Mouse (Mus musculus): Measurements from ENCODE around the gene Large2. TPM values are rescaled to one million over a fixed set of nuclear protein-coding genes. Genes with fewer than 3 reads are reported as not detected.

Gene Large2
- total RNA-seq, 2 experiments from 2014 or later: 2.7 TPM; not detected in 1

DNA sequence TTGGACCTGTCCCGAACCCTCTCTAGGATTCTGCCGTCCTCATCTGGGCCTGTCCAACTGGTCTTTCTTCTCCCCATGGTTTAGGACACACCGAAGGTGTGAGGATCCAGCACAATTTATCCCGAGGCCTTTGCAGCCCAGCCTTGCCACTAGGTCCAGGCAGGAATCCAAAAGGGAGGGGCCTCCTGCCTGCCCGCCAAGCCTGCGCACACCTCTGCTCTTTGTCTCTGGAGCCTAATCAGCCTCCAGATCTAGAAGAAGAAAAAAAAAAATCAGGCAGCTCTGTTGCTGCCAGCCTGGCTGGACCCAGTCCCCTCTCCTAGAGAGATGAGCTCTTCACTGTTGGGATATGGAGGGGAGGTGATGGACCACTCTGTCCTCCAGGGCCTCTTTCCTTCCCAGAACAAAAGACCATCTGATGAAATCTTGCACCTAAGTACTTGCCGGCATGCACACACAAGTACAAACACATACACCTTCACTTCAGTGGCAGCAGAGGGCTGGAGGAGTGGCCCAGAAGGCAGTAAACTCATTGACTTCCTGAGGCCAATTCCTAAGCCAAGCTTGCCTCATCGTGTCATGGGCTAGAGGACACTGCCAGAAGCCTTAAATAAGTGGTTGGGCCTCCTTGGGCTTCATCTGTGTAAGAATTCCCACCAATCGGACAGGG lies 1.8 kb downstream of the Large2 start:
- no peak for DNase-seq (ENCODE audit: low spot score in 2 of 2)

DNA sequence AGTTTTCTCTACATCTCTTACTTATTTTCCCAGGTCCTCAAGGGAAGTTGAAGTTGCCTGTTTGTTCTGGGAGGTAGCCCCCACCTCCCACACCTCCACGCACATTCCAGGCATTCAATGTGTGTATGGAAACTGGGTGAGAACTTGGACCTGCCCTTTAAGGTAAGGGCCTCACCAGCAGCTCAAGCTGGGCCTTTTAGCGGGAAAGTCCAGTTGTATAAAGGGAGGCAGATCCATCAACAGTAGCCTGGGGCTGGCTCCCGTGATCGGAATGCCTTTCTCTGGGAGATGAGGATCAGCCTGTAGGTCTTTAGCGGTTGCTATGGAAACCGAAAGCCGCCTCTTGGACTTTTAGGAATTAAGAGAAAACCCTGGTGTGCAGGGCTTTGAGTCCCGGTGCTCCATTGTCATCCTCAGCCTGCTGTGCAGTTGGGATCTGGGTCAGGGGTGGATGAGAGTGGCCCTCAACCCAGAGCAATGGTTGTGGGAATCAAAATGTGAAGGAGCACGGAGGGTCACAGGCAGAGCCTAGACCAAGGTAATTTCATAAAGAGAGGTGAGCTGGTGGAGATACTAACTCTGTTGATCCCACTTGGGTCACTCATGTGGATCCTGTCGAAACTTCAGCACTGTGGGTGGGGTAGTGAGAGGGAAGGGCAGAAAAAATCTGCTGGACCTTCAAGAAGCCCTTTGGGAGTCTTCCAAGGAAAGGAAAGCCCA lies 2.5 kb downstream of the Large2 start:
- no peak for DNase-seq (ENCODE audit: low spot score in 2 of 2)

DNA sequence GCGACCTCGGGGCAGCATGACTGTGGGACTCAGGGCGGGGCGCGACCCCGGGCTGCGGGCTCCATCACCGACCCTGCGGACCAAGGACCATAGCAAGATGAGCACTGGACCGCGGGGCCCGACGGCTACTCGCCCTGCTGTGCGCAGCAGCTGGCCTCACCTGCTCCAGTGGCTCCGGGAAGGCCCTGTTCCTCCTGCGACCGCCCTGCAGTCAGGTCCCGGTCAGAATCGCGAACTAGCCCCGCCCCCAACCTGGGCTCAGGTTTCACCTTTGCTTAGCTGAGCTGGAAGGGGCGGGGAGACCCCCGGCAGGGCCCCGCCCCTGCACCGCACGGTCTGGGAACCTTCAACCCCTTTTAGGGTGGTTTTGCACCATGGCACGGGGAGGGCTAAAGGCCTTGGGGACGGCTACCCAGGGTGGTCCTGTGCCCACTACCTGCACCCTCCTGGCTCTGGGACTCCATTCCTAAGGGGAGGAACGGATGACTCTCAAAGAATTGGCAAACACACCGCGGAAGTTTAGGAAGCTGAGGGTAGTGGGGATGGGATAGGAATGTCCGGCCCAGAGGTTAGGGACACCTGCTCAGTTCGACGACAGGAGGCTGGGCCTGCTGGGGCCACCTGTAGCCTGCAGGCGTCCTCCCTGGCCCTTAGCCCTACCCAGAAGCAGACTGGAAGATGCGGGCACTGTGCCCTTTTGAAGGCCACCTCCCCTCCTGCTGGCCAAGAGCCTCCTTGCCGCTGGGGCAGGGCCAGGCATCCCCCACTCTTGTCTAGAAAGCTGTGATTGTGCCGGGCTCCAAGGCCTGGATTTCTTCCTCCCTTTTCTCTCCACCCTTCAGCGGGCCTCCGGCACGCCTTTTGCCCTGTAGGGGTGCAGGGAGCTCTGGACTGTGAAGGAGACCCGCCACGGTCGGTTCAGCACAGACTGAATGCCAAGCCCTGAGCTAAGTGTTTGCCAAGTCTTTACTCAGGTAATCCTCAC lies 3.6 kb downstream of the Large2 start:
- no peak for DNase-seq (ENCODE audit: low spot score in 2 of 2)

DNA sequence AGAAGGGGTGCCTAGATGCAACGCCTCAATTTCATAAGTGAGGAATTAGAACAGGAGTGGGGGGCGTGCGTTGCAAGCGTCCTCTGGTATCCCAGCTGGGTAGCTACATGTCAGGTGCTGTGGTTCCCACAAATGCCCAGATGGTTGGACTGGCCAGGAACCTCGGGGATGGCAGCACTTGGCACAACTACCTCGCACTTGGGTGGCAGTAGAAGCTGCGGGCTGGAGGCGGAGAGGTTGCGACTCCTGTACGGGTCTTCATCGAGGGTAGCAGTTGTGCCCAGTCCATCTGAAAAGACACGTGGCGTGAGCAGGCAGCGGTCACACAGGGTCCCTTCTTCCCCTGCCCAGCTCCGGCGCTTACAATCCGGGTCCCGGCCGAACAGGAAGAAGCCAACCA lies 4.3 kb downstream of the Large2 start:
- DNase-seq (ENCODE audit: low spot score in 2 of 2): no peak

DNA sequence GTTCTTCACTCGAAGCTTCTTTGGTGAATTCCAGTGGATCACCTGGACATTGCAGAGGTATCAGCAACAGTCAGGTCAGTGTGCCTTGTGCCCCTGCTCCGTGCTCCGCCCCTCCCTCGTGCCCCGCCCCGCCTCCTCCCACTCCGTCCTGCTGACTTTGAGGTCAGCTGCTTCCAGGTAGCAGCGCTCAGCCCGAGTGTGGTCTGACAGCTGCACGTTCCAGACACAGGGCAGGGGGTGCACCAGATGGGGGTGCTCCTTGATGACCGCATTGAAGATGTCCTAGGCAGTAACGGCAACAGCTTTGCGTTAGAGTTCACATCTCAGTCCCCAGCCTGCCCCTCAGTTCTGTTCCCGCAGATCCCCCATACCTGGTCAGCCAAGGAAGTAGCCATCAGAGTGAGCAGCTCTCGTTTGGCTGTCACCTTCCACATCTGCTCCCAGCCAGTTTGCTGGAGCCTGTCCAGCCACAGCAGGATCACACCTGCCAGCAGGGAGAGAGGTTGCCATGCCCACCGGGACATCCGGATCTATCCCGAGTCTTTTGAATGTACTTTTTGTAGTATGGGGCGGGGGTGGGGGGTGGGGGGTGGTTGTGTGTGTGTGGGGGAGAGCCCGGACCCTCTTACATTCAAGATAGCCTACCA lies 7.2 kb downstream of the Large2 start:
- no peak for DNase-seq (ENCODE audit: low spot score in 2 of 2)

DNA sequence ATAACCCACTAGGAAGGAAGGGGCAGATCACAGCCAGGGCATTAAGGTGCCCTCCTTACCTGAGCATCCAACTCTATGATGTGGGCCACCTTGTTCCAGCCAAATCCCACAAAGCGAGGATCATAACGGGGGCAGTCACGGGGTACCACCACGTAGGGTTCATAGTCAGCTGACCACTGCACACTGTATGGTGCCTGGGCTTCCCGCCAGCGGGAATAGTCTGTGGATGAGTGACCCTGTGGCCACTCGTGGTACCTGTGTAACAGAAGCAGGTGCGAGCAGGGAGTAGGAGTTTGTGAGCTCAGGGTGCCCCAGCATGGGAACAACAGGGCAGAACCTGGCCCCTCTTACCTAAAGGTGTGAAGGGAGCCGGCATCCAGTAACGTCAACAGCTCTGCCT lies 9.1 kb downstream of the Large2 start:
- no peak for DNase-seq (ENCODE audit: low spot score in 2 of 2)

DNA sequence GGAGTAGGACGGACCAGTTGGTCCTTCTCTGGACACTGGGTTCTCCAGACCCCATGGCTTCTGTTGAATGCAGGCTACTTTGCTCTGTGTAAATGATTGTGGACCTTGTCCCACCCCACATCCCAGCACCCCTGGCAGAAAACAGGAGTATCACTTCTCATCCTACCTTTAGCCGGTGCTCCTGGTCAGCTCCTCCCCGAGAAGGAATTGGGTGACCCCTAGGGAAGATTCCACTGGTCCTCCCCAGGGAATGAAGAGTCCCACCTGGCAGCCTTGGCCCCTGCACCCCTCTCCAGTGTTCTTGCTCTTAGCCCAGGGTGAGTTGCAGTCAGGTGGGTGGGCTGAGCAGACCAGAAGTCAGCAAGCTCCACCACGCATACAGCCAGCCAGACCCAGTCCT lies 10.6 kb downstream of the Large2 start:
- DNase-seq (ENCODE audit: low spot score in 2 of 2): no peak

DNA sequence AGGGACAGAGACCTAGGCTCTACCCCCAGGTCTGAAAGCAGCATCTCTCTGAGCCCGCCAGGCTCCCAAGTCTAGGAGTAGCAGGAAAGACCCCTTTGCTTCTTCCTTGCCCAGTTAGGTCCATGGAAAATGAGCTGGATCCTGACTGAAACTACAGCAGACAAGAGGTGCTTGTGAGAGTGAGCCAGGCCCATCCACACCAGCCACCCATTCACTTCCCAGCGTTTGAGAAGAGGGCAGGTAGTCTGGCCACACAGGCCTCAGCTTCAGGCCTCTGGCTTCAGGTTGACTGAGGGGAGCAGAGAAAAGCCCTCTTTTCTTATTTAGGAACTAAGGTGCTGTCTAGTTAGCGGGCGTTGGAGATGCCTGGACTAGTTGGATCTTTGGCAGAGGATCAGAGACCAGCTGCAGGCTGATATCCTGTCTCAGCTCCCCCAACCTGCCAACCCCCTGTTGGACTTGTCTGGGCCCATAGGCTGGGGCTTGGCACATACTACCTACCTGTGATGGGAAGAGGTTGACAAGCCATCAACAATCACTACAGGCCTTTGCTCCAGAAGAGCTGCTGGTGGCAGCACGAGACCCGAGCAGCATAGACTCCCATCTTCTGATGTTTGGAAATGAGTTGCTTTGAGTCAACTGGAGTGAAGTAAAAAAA lies 12.0 kb downstream of the Large2 start:
- no peak for DNase-seq (ENCODE audit: low spot score in 2 of 2)

DNA sequence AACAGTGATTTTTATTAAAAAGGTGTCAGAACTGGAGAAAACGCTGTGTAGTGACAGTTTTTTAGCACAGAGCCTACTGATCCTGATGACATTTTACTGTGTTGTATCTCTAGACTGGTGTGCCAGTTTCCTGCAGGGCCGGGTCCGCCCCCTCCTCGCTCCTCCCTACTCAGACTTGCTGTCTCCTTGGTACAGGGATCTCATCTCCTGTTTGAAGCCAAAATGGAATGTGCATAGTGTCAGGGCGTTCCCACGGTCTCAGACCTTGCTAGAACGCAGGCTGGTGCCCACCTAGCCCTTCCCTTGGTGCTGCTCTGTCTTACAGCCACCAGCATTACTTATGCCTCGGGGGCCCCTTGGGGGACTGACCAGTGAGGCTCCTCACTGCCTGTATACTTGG lies 12.9 kb downstream of the Large2 start:
- no peak for DNase-seq (ENCODE audit: low spot score in 2 of 2)

DNA sequence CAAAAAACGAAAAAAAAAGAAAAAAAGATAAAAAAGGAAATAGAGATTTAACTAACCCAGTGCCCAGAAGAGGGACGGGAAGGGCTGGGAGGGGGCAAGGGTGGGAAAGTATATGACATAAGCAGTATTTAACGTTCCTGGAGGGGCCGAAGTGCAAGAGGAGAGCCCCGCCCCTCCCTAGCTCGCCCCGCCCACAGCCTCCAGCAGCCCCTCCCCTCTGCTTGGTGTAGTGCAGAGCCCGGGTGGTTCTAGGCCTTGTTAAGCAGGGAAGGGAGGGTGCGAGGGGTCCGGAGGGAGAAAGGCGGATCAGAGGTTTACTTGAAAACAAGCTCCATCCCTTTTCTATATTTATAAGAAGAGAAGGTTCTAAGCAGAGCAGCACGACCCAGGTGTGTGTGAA lies 13.8 kb downstream of the Large2 start:
- no peak for DNase-seq (ENCODE audit: low spot score in 2 of 2)

DNA sequence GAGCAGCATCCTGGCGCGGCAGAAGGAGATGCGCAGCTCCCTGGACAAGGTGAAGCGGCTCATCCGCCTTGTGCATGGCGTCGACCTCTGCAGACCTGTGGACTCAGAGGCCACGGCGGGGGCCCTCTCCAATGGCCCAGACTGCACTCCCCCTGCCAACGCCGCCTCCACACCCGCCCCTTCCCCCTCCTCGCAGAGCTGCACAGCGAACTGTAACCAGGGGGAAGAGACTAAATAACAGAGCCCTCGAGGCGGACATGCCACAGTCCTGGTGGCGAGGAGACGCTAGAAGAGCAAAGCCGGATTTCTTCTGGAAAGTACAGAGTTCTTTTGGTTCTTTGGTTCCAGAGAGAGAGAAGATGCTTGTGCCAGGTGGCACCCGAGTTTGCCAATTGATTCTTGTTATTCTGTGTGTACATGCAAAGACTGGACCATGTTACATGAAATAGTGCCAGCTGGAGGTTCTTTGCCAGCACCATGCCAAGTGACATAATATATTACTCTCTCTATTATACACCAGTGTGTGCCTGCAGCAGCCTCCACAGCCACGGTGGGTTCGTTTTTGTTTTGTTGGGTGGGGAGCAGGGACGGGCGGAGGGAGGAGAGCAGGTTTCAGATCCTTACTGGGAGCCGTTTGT lies 14.4 kb downstream of the Large2 start:
- DNase-seq (ENCODE audit: low spot score in 2 of 2): no peak

DNA sequence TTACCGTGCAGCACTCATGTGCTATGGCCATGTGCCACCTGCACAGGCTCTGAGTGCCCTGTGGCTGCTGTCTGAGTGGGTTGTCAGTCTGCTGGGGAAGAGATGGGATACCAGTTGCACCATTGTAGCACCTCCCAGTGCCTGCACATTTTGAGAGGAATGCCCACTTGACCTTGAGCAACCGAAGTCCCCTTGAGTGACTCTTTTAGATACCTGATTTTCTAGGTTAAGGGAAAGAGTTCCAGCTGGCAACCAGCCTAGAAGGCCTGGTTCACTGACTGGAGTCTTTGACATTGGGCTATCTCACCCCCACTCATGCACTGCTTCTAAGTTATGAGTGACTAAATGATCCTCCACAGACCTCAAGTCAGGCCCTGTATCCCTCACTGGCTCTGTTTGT lies 15.4 kb downstream of the Large2 start:
- DNase-seq (ENCODE audit: low spot score in 2 of 2): no peak

DNA sequence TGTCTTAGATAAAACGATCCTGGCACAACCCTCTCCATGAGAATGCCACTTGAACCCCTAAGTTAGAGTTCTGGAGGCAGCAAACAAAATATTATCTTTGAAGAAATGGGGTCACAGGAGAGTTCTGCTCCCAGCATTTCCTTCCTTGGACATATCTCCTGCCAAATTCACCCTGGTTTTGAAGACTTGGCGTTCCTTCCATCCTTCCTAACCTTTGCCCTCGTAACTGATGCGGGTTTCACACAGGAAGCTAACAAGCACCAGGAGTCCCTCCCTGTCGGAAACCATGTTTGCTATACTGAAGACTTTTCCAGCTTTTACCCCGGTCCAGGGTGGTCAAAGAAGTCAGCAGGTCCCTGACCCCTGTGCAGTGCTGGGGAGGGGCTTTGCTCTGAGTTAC lies 20.4 kb downstream of the Large2 start:
- no peak for DNase-seq (ENCODE audit: low spot score in 2 of 2)

DNA sequence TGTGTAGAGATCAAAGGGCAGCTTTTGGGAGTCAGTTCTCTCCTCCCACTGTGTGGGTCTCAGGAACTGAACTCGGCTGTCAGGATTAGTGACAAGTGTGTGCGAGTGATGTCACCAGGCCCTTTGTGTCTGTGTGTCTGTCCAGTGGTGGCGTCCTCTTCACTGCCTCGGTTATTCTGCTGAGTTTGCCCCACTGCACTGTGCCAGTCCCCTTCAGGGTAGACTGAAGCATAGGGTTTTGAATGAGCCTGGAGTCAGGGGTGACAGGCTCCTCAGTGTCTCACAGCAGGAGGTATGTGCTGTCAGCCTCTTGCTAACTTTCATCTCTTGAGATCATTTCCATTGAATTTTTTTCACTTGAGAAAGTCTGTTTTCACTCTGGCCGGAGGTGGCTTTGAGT lies 21.3 kb downstream of the Large2 start:
- DNase-seq (ENCODE audit: low spot score in 2 of 2): no peak

DNA sequence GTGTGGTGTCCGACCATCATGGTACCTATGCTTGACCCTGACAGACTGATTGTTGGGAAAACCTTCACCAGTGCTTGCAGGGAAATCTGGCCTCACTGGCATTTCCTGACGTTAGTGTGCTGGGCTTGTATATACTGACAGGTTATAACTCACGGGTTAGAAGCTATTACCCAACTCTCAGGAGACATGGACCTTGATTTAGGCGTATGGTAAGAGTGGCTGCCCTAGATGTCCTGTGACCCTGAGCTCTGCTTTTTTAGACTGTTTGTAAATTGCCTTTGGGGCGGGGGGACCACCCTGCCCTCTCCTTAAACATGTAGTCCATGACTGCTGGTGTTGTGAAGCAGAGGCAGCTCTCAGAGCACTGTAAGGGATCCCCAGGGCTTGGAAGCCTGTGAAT lies 24.0 kb downstream of the Large2 start:
- DNase-seq (ENCODE audit: low spot score in 2 of 2): peak in 1 of 2 experiments; percentile 31

DNA sequence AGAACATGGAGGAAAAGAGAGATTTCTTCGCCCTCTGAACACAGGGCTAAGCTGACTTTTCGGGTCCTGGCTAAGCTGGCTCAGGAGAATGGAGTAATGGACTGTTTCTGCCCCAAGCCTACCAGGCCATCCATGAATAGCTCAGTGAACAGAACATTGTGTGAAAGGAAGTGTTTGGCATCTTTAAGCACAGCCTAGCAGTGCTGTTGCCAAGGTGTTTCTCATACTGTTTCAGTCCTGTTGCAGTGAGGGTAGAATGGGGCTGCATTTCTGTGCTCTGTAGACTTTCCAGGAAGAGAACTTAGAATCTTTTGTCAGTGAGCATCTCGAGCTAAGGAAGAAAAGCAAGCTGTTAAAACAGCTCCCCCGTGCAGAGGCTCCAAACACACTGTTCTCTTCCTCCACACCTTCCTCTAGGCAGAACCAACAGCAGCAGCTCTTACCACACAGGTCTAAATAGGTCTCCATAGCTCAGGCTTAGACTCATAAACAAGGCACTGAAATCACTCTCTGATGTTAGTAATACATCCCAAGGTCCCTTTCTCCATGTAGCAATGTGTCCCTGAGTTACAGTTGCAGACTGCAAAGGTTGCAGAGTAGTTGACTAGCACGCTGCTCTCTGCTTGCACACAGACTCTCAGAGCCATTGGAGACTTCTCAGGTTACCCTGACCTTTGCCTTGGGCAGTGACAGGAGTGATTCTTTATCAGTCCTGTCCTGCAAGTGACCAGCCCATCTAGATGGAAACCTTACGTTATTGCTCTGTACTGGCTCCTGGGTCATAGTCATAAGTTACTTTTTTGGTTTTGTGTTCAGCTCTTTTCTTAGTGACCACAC lies 24.9 kb downstream of the Large2 start:
- DNase-seq (ENCODE audit: low spot score in 2 of 2): peak in 1 of 2 experiments; percentile 39

DNA sequence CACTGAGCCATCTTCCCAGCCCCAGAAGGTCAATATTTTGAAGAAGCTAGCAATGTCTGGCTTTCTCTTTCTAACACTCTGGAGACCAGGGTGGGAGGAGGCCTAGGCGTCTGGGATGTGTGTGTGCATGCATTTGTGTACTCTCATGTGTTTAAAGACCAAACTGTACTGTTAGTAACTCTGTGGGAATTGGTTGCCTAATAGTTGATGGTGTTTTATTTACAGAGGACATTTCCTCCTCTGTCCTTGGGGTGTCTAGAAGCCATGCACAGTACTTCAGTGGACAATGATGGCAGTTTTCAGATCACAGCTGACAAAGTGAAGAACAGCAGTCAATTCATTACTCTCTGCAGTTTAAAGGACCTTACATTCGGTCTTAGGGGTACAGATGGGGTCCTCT lies 27.5 kb downstream of the Large2 start:
- no peak for DNase-seq (ENCODE audit: low spot score in 2 of 2)

DNA sequence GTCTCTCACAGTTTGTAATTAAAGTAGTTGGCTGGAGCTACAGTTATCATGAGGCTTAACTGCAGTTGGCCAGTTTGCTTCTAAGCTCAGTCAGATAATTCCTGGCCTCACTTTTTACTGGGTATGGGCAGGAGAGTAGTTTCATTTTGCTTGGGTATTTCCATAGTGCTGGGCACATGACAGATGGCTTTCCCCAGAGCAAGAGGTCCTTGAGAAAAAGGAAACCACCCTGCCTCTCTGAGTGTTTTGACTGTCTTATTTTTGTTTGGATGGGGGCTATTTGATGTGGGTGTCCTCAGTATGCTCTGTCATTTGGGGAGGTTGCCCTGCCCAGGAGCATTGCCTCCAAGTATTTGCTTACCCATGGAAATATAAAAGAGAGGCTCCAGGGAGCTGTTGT lies 32.3 kb downstream of the Large2 start:
- DNase-seq (ENCODE audit: low spot score in 2 of 2): no peak

DNA sequence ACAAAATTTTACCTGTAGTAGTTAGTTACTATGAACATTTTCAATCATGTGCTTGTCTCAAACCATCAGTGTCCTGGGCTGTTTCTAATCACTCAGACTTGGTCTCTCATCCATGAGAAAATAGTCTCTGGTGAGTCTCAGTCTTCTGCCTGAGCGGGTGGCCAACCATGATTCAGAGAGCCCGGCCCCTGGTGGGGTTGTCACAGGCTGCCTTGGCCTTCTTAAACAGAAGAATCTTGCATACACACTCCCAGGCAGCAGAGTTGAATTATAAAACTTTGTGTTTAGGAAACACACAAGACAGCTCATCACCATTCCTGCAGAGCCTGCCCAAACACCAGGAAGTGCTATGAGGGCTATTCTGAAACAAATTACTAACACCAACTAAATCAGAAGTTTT lies 42.8 kb downstream of the Large2 start:
- DNase-seq (ENCODE audit: low spot score in 2 of 2): no peak
